Mouse (Mus musculus): ENCODE results near the gene Whrn.

DNA sequence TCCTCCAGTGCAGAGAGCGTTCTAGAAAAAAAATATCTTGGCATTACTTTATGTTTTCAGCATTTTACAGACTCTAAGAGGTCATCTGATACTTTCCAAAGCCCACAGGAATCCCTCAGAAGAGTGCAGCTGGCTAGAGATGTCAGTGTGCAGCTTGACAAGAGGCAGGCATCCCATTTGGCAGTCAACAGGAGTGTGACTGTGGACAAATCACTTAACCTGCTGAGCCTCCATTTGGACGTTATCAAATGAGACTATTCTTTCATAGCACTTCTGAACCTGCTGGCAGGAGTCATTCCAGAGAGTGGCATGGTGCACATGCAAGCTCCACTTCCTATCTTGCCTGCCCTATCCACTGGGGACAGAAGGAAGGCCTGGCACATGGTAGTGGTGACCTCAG lies 46.4 kb upstream of the Whrn start:
- TF ChIP-seq CHD2 (IDR thresholded peaks at IDR 0.05; ENCODE audit: low read depth, low read length) (no peak), HCFC1 (IDR thresholded peaks at IDR 0.05; ENCODE audit: borderline replicate concordance, insufficient read depth, low read length) (no peak), ZNF384 (IDR thresholded peaks at IDR 0.05; ENCODE audit: low read depth, low read length) (no peak), MAFK (IDR thresholded peaks at IDR 0.05; ENCODE audit: insufficient read depth, low read depth, low read length) (no peak), ZC3H11A (IDR thresholded peaks at IDR 0.05; ENCODE audit: borderline replicate concordance, low read depth, low read length) (no peak)

All from ES-E14 (cell line).